Mouse (Mus musculus) CD4-positive, CD25-positive, alpha-beta regulatory T cell (primary cell): ENCODE measurements around the gene Rad51ap1. TPM values are rescaled to one million over a fixed set of nuclear protein-coding genes. Genes with fewer than 3 reads are reported as not detected.

Source experiments
- polyA plus RNA-seq: library from polyadenylated mRNA; unstranded; fragments of 100-300 nt; shearing (Covaris generic); gene quantifications from one replicate; pipeline ENCODE4 v1.2.1, GENCODE M21; 2017

The Rad51ap1 gene
- 3.4 TPM for polyA plus RNA-seq

GRCm38 (mm10) chr6:126939487-126940171, at the start of gene Rad51ap1, which contains the start of gene D6Wsu163e:
Gene Rad51ap1, minus strand, starts transcription at chr6:126939587.
Gene D6Wsu163e, plus strand, starts transcription at chr6:126939962.

GRCm38 (mm10) chr6:126921111-126921881, 18.1 kb downstream of the Rad51ap1 start, which contains the start of gene Dyrk4:
Gene Dyrk4, minus strand, starts transcription at chr6:126921839.

Other genes with a start within 250 kb of the Rad51ap1 start
- not detected for gene Kcna6, start 198.9 kb downstream of the Rad51ap1 start, polyA plus RNA-seq
- 151 TPM for gene Ndufa9, start 90.5 kb downstream of the Rad51ap1 start, polyA plus RNA-seq
- not detected for gene Akap3, start 86.5 kb downstream of the Rad51ap1 start, polyA plus RNA-seq
- gene Dyrk4, start 17.7 kb downstream of the Rad51ap1 start, polyA plus RNA-seq: 0.85 TPM
- 10.0 TPM for gene D6Wsu163e, start 375 bp upstream of the Rad51ap1 start, polyA plus RNA-seq
- not detected for gene Fgf6, start 76.0 kb upstream of the Rad51ap1 start, polyA plus RNA-seq
- not detected for gene Fgf23, start 133.3 kb upstream of the Rad51ap1 start, polyA plus RNA-seq
- 6.1 TPM for gene Tigar, start 170.0 kb upstream of the Rad51ap1 start, polyA plus RNA-seq
- gene Ccnd2, start 212.6 kb upstream of the Rad51ap1 start, polyA plus RNA-seq: 1,231 TPM